Mouse (Mus musculus): ENCODE results near the gene Atf7ip.
A peak's percentile ranks its signal among the peaks of the same experiment; 100 is the strongest.

DNA sequence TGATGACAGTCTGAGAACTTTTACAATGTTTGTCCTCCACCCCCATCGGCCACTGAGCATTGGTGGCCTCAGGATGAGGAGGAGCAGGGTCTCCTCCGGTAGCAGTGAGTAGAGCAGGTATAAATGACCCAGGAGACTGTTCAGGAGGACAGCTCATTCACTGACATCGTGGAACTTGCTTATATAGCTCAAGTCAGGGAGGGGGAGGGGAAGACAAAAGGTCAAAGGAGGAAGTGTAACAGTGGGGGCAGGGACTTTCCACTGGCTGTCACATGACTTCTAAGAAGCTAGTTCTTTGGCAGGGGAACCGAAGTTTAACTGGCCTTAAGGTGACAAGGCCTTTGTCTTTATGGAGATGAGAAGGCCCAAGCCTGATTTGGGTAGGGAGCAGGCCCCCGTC, 8.2 kb upstream of the Atf7ip start:
- TF ChIP-seq POLR2A (IDR thresholded peaks at IDR 0.05; ENCODE audit: low read depth, low read length) (peak; percentile 64), JUND (conservative IDR thresholded peaks at IDR 0.05; ENCODE audit: low read depth, low read length) (peak; percentile 58; the same call in 1 of the 2 replicates), MAFK (IDR thresholded peaks at IDR 0.05; ENCODE audit: insufficient replicate concordance, low read length) (0 out of 2 replicates have a peak, but pooled peaks have one; percentile 39), CTCF (conservative IDR thresholded peaks at IDR 0.05 in 1 of 2, IDR thresholded peaks at IDR 0.05 in 1 of 2; ENCODE audit: low read depth in 2 of 2, low read length in 2 of 2) (no peak)
